Mouse (Mus musculus): ENCODE results near the gene Lipm. TPM values are rescaled to one million over a fixed set of nuclear protein-coding genes. Genes with fewer than 3 reads are reported as not detected.

Gene Lipm
- total and polyA plus RNA-seq, 2 experiments from 2014 or later = 0.05 to 0.38 TPM

GRCm38 (mm10) chr19:34078130-34078529, 22.6 kb upstream of the Lipm start:
- no peak overlapping the region for H3K4me2 ChIP-seq (ENCODE audit: low read depth, low read length, poor library complexity, severe bottlenecking)

GRCm38 (mm10) chr19:34089011-34089680, 11.6 kb upstream of the Lipm start:
- DNase-seq (ENCODE audit: low spot score) (peak; percentile 3), ATAC-seq (ENCODE audit: low FRiP score) (no peak)
- H3K4me3 ChIP-seq (ENCODE audit: low read depth, low read length) = no peak overlapping the region
- H3K9me3 ChIP-seq (ENCODE audit: low read length) = no peaks in the 10 kb centered on the region
- H3K27me3 ChIP-seq (ENCODE audit: insufficient read depth, low read length) = no peaks in the 10 kb centered on the region
- TF ChIP-seq CTCF (IDR thresholded peaks at IDR 0.05) = no peak
- no peak overlapping the region for H3K9ac ChIP-seq (replicated peaks; ENCODE audit: low read length, poor library complexity, severe bottlenecking)
- H3K4me2 ChIP-seq (ENCODE audit: low read depth, low read length, poor library complexity, severe bottlenecking) = no peak overlapping the region
- no peak overlapping the region for H3K27ac ChIP-seq (ENCODE audit: low read depth, low read length)
- H3K4me1 ChIP-seq (ENCODE audit: insufficient read depth, low read length) = no peaks in the 10 kb centered on the region
- no peaks in the 10 kb centered on the region for H3K36me3 ChIP-seq (ENCODE audit: insufficient read depth, low read length)
- WGBS = 86% methylated on average over 3 of the region's 3 CpGs

More at GRCm38 (mm10) chr19:34078130-34078529, 22.6 kb upstream of the Lipm start:
- no peak for TF ChIP-seq CTCF (IDR thresholded peaks at IDR 0.05)
- no peak for DNase-seq (ENCODE audit: low spot score)
- ATAC-seq (ENCODE audit: low FRiP score) = no peak
- H3K9ac ChIP-seq (replicated peaks; ENCODE audit: low read length, poor library complexity, severe bottlenecking) = no peak overlapping the region
- WGBS = 84% methylated on average over 2 of the region's 2 CpGs
- no peaks in the 10 kb centered on the region for H3K27me3 ChIP-seq (ENCODE audit: insufficient read depth, low read length)
- no peaks in the 10 kb centered on the region for H3K4me1 ChIP-seq (ENCODE audit: insufficient read depth, low read length)
- H3K27ac ChIP-seq (ENCODE audit: low read depth, low read length) = no peak overlapping the region
- H3K9me3 ChIP-seq (ENCODE audit: low read length) = no peaks in the 10 kb centered on the region
- no peaks in the 10 kb centered on the region for H3K36me3 ChIP-seq (ENCODE audit: insufficient read depth, low read length)
- H3K4me3 ChIP-seq (ENCODE audit: low read depth, low read length) = no peak overlapping the region

DNA sequence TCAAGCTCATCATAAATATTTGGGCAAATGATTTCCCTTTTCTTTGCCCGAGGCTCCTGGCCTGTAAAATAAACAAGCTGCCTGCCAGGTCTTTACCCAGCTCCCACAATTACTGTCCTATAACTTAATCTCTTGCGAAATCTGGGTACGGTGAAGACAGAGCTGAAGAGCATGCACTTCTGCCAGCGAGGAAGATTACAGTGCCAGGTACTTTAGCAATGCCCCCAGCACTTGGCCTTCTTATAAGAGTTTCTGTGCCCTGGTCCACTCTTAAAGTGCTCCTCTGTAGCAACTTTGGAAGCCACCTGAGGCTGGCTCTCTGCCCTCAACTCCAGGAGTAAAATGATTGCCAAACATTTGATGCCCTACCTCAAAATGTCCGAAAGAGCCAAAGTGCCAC, 5.4 kb upstream of the Lipm start:
- Histone ChIP-seq H3K4me3 (ENCODE audit: low read depth, low read length) (no peak overlapping the region), H3K27ac (ENCODE audit: low read depth, low read length) (no peak overlapping the region), H3K27me3 (ENCODE audit: insufficient read depth, low read length) (no peaks in the 10 kb centered on the region), H3K4me2 (ENCODE audit: low read depth, low read length, poor library complexity, severe bottlenecking) (no peak overlapping the region), H3K36me3 (ENCODE audit: insufficient read depth, low read length) (no peaks in the 10 kb centered on the region), H3K9me3 (ENCODE audit: low read length) (no peaks in the 10 kb centered on the region), H3K9ac (replicated peaks; ENCODE audit: low read length, poor library complexity, severe bottlenecking) (no peak overlapping the region), H3K4me1 (ENCODE audit: insufficient read depth, low read length) (no peaks in the 10 kb centered on the region)
- DNase-seq (ENCODE audit: low spot score) (no peak), ATAC-seq (ENCODE audit: low FRiP score) (no peak)
- TF ChIP-seq CTCF (IDR thresholded peaks at IDR 0.05) = no peak
- 83% methylated on average over 5 of the region's 5 CpGs for WGBS

- Histone ChIP-seq H3K4me1 (ENCODE audit: insufficient read depth, low read length) (no peaks in the 10 kb centered on the region), H3K9ac (replicated peaks; ENCODE audit: low read length, poor library complexity, severe bottlenecking) (no peak overlapping the region), H3K27ac (ENCODE audit: low read depth, low read length) (no peak overlapping the region), H3K36me3 (ENCODE audit: insufficient read depth, low read length) (no peaks in the 10 kb centered on the region), H3K4me2 (ENCODE audit: low read depth, low read length, poor library complexity, severe bottlenecking) (no peak overlapping the region), H3K9me3 (ENCODE audit: low read length) (no peaks in the 10 kb centered on the region), H3K27me3 (ENCODE audit: insufficient read depth, low read length) (no peaks in the 10 kb centered on the region), H3K4me3 (ENCODE audit: low read depth, low read length) (no peak overlapping the region)
- DNase-seq (ENCODE audit: low spot score) (peak; percentile 1), ATAC-seq (ENCODE audit: low FRiP score) (no peak)
- 74% methylated on average over 1 of the region's 1 CpGs for WGBS
- TF ChIP-seq CTCF (IDR thresholded peaks at IDR 0.05) = peak; percentile 23; the same call in 1 of the 2 replicates
Measured at GRCm38 (mm10) chr19:34096228-34096627, 4.5 kb upstream of the Lipm start.

DNA sequence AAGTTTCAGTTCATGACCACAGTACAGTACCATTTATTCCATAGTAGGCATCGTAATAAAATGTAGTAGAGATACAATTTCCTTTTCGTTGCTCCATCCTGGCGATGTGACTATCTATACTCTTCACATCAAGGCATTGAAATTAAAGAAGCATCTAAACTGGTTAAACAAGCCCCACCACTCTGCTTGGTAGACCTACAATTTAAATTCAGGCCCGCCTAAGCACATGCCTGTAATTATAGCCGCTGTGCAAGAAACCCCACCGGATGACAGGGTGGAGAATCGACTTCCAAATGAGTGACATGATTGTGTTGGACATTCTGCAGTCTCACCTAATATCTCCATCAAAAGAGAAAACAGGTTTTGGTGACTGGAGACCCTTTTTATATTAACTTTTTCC, 1.2 kb downstream of the Lipm start:
- Histone ChIP-seq H3K9me3 (ENCODE audit: low read length) (no peaks in the 10 kb centered on the region), H3K4me3 (ENCODE audit: low read depth, low read length) (no peak overlapping the region), H3K4me1 (ENCODE audit: insufficient read depth, low read length) (no peaks in the 10 kb centered on the region), H3K27ac (ENCODE audit: low read depth, low read length) (no peak overlapping the region), H3K4me2 (ENCODE audit: low read depth, low read length, poor library complexity, severe bottlenecking) (no peak overlapping the region), H3K27me3 (ENCODE audit: insufficient read depth, low read length) (no peaks in the 10 kb centered on the region), H3K9ac (replicated peaks; ENCODE audit: low read length, poor library complexity, severe bottlenecking) (no peak overlapping the region), H3K36me3 (ENCODE audit: insufficient read depth, low read length) (no peaks in the 10 kb centered on the region)
- no peak for TF ChIP-seq CTCF (IDR thresholded peaks at IDR 0.05)
- WGBS = 90% methylated on average over 7 of the region's 7 CpGs
- DNase-seq (ENCODE audit: low spot score) (no peak), ATAC-seq (ENCODE audit: low FRiP score) (no peak)

- H3K9me3 ChIP-seq (ENCODE audit: low read length) = no peaks in the 10 kb centered on the region
- no peaks in the 10 kb centered on the region for H3K36me3 ChIP-seq (ENCODE audit: insufficient read depth, low read length)
- no peak for ATAC-seq (ENCODE audit: low FRiP score)
Measured at GRCm38 (mm10) chr19:34104841-34105240, 4.1 kb downstream of the Lipm start.

More at GRCm38 (mm10) chr19:34104841-34105240, 4.1 kb downstream of the Lipm start:
- Histone ChIP-seq H3K27ac (ENCODE audit: low read depth, low read length) (no peak overlapping the region), H3K4me3 (ENCODE audit: low read depth, low read length) (no peak overlapping the region), H3K4me2 (ENCODE audit: low read depth, low read length, poor library complexity, severe bottlenecking) (no peak overlapping the region), H3K4me1 (ENCODE audit: insufficient read depth, low read length) (no peaks in the 10 kb centered on the region), H3K27me3 (ENCODE audit: insufficient read depth, low read length) (no peaks in the 10 kb centered on the region), H3K9ac (replicated peaks; ENCODE audit: low read length, poor library complexity, severe bottlenecking) (no peak overlapping the region)
- WGBS = 87% methylated on average over 3 of the region's 3 CpGs
- no peak for DNase-seq (ENCODE audit: low spot score)
- no peak for TF ChIP-seq CTCF (IDR thresholded peaks at IDR 0.05)
